Mouse (Mus musculus) thymus, adult 2 months (tissue): ENCODE data around the gene 4921507P07Rik. TPM values are rescaled to one million over a fixed set of nuclear protein-coding genes. Genes with fewer than 3 reads are reported as not detected.
"Not testable (repeated sequence)": the region's sequence is repeated elsewhere in the genome, so short reads cannot be mapped to it uniquely, and the experiment has no call there.

Source experiments
- DNase-seq: peaks from one replicate; pipeline ENCODE4 v3.0.0; 2021
- H3K27ac ChIP-seq: fragments of 200-500 bp; 2 replicates; pipeline ENCODE4 v1.5.1; 2012; ENCODE audit warnings: low read length, control low read depth; ENCODE audit not compliant: control insufficient read depth, insufficient read depth
- H3K27me3 ChIP-seq: fragments of 200-500 bp; 2 replicates; pipeline ENCODE4 v1.6.1; 2012; ENCODE audit warnings: mild to moderate bottlenecking, low read length, moderate library complexity, mixed read lengths; ENCODE audit not compliant: control insufficient read depth, insufficient read depth
- H3K36me3 ChIP-seq: fragments of 200-500 bp; 2 replicates; pipeline ENCODE4 v1.6.1; 2012; ENCODE audit warnings: mild to moderate bottlenecking, low read length, moderate library complexity; ENCODE audit not compliant: control insufficient read depth, insufficient read depth
- H3K4me1 ChIP-seq: fragments of 200-500 bp; replicated peaks from 2 replicates; pipeline ENCODE4 v1.6.1; 2012; ENCODE audit warnings: low read length; ENCODE audit not compliant: control insufficient read depth, insufficient read depth
- H3K4me3 ChIP-seq: fragments of 200-500 bp; 2 replicates; pipeline ENCODE4 v1.5.1; 2012; ENCODE audit warnings: mild to moderate bottlenecking, low read length, control low read depth, moderate library complexity; ENCODE audit not compliant: control insufficient read depth, insufficient read depth
- CTCF ChIP-seq: fragments of 200-500 bp; IDR thresholded peaks from 2 replicates; pipeline ENCODE4 v1.5.1; 2012; ENCODE audit warnings: mild to moderate bottlenecking, control low read depth, low read length, moderate library complexity, borderline replicate concordance; ENCODE audit not compliant: control insufficient read depth, poor library complexity, insufficient read depth; ENCODE audit errors: extremely low read depth
- POLR2A ChIP-seq: fragments of 200-500 bp; IDR thresholded peaks from 2 replicates; pipeline ENCODE4 v1.6.1; 2012; ENCODE audit warnings: mild to moderate bottlenecking, low read length, control low read depth, moderate library complexity; ENCODE audit not compliant: control insufficient read depth, poor library complexity, insufficient read depth; ENCODE audit errors: extremely low read depth
- WGBS: fragments of 180-500 bp; shearing (Covaris S2); methylation state at CpG from one replicate; pipeline ENCODE4 v1.1.7; 2018; 5-methylcytosine and 5-hydroxymethylcytosine counted together
- polyA plus RNA-seq: library from polyadenylated mRNA; depleted of rRNA; stranded (reverse); fragments of >200 nt; gene quantifications from 2 replicates; pipeline ENCODE4 v1.2.3, GENCODE M21; 2012; rRNA removed

The 4921507P07Rik gene
- 0.20 and 0.22 TPM in 2 replicates for polyA plus RNA-seq

GRCm38 (mm10) chr6:50596301-50597211, at the start of gene 4921507P07Rik:
Gene 4921507P07Rik (minus strand): TSS chr6:50596632.
- Histone ChIP-seq H3K27me3 (no peaks in the 10 kb centered on the region; the same call in 1 of the 2 replicates), H3K36me3 (no peaks in the 10 kb centered on the region)
- WGBS: under 1% methylated on average over 62 of the region's 62 CpGs

GRCm38 (mm10) chr6:50644701-50645100, 48.3 kb upstream of the 4921507P07Rik start:
- WGBS: 90% methylated on average over 3 of the region's 3 CpGs
- DNase-seq: no peak

More at GRCm38 (mm10) chr6:50596301-50597211, at the start of gene 4921507P07Rik:
- Histone ChIP-seq H3K4me1 (no peaks in the 10 kb centered on the region; the same call in 1 of the 2 replicates), H3K4me3 (peak within 1 kb of the TSS; percentile 71), H3K27ac (no peak within 1 kb of the TSS)
- DNase-seq: peak; percentile 95
- TF ChIP-seq CTCF (peak; percentile 94), POLR2A (no peak)

GRCm38 (mm10) chr6:50641898-50642297, 45.5 kb upstream of the 4921507P07Rik start:
- H3K27me3 ChIP-seq: no peaks in the 10 kb centered on the region
- no peak overlapping the region for H3K27ac ChIP-seq
- no peak for TF ChIP-seq POLR2A
- no peak for TF ChIP-seq CTCF
- WGBS: 93% methylated on average over 5 of the region's 5 CpGs
- H3K36me3 ChIP-seq: no peaks in the 10 kb centered on the region
- DNase-seq: no peak
- peaks cover 5% of the 10 kb centered on the region; the same call in 1 of the 2 replicates for H3K4me1 ChIP-seq
- no peak overlapping the region for H3K4me3 ChIP-seq

More at GRCm38 (mm10) chr6:50644701-50645100, 48.3 kb upstream of the 4921507P07Rik start:
- Histone ChIP-seq H3K4me1 (peaks cover 5% of the 10 kb centered on the region; the same call in 1 of the 2 replicates), H3K4me3 (no peak overlapping the region), H3K27me3 (no peaks in the 10 kb centered on the region), H3K36me3 (no peaks in the 10 kb centered on the region), H3K27ac (no peak overlapping the region)
- no peak for TF ChIP-seq POLR2A
- TF ChIP-seq CTCF: no peak

GRCm38 (mm10) chr6:50640377-50640776, 43.9 kb upstream of the 4921507P07Rik start:
- H3K27ac ChIP-seq: no peak overlapping the region
- peak; percentile 7 for DNase-seq
- no peaks in the 10 kb centered on the region for H3K27me3 ChIP-seq
- TF ChIP-seq POLR2A: no peak
- TF ChIP-seq CTCF: no peak
- peaks cover 5% of the 10 kb centered on the region; the same call in 1 of the 2 replicates for H3K4me1 ChIP-seq
- no peaks in the 10 kb centered on the region for H3K36me3 ChIP-seq
- no peak overlapping the region for H3K4me3 ChIP-seq
- WGBS: 48% methylated on average over 4 of the region's 4 CpGs

- Histone ChIP-seq H3K27ac (no peak overlapping the region), H3K4me1 (peaks cover 5% of the 10 kb centered on the region; the same call in 1 of the 2 replicates), H3K4me3 (no peak overlapping the region), H3K27me3 (no peaks in the 10 kb centered on the region), H3K36me3 (no peaks in the 10 kb centered on the region)
- TF ChIP-seq POLR2A: no peak
- TF ChIP-seq CTCF: no peak
- WGBS: 53% methylated on average over 2 of the region's 2 CpGs
- no peak for DNase-seq
Observed at GRCm38 (mm10) chr6:50639656-50640055, 43.2 kb upstream of the 4921507P07Rik start.

GRCm38 (mm10) chr6:50626170-50626569, 29.7 kb upstream of the 4921507P07Rik start:
- not testable (repeated sequence) for H3K4me3 ChIP-seq, H3K36me3 ChIP-seq, H3K27ac ChIP-seq, H3K4me1 ChIP-seq, H3K27me3 ChIP-seq, DNase-seq
- WGBS: 85% methylated on average over 2 of the region's 2 CpGs

GRCm38 (mm10) chr6:50618273-50618672, 21.8 kb upstream of the 4921507P07Rik start:
- H3K4me1 ChIP-seq, H3K27me3 ChIP-seq, H3K4me3 ChIP-seq, DNase-seq, H3K36me3 ChIP-seq, H3K27ac ChIP-seq: not testable (repeated sequence)
- WGBS: 75% methylated on average over 1 of the region's 1 CpGs
